Mouse (Mus musculus) forebrain, embryonic 10.5 days (tissue): ENCODE results near the gene Nckap5l. TPM values are rescaled to one million over a fixed set of nuclear protein-coding genes. Genes with fewer than 3 reads are reported as not detected.

ENCODE experiments used
- DNase-seq: peaks from one replicate; pipeline ENCODE4 v3.0.0-alpha.2; 2017; ENCODE audit warnings: low spot score; ENCODE audit errors: extremely low spot score
- H3K27ac ChIP-seq: fragments of 300-500 bp; sonication (generic); 2 replicates; pipeline ENCODE4 v1.5.1; 2016; ENCODE audit warnings: mild to moderate bottlenecking
- H3K27me3 ChIP-seq: fragments of 300-500 bp; sonication (generic); 2 replicates; pipeline ENCODE4 v1.6.1; 2016; ENCODE audit warnings: mild to moderate bottlenecking; ENCODE audit not compliant: poor library complexity, severe bottlenecking
- H3K36me3 ChIP-seq: fragments of 300-500 bp; sonication (generic); replicated peaks from 2 replicates; pipeline ENCODE4 v1.6.1; 2016; ENCODE audit warnings: mild to moderate bottlenecking, moderate library complexity
- H3K4me1 ChIP-seq: fragments of 300-500 bp; sonication (generic); 2 replicates; pipeline ENCODE4 v1.6.1; 2016
- H3K4me3 ChIP-seq: fragments of 300-500 bp; sonication (generic); 2 replicates; pipeline ENCODE4 v1.5.1; 2016; ENCODE audit warnings: mild to moderate bottlenecking, moderate library complexity
- H3K9me3 ChIP-seq: fragments of 300-500 bp; sonication (generic); 2 replicates; pipeline ENCODE4 v1.6.1; 2016; ENCODE audit warnings: mild to moderate bottlenecking, moderate library complexity
- WGBS: fragments of 180-500 bp; shearing (Covaris S2); methylation state at CpG from one replicate; pipeline ENCODE4 v1.1.7; 2016; 5-methylcytosine and 5-hydroxymethylcytosine counted together
- polyA plus RNA-seq: library from polyadenylated mRNA; unstranded; fragments of >200 nt; fragmentation: Nextera tagmentation; extraction: Ambion mirVana; gene quantifications from 2 replicates; pipeline ENCODE4 v1.2.1, GENCODE M21; 2016

Nckap5l gene
- polyA plus RNA-seq, 1 experiment from 2014 or later = 13.7 TPM

DNA sequence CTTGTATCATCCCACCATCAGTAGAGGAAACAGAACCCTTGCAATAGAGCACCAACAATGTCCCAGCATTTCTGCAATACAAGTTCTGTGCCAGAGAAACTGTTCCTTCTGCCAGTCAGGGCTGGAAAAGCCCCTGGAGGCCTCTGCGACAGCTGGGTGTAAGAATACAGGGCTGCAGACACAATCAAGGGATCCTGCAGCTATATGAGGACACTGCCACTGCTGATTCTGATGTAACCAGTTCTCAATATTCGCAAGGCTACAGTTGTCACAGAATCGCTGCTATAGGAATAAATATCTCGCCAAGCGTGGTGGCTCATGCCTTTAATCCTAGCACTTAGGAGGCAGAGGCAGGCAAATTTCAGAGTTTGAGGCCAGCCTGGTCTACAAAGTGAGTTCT lies 81.3 kb downstream of the Nckap5l start:
- Histone ChIP-seq H3K9me3 (peaks cover 9% of the 10 kb centered on the region; the same call in 1 of the 2 replicates), H3K27ac (no peak overlapping the region), H3K4me3 (no peak overlapping the region), H3K4me1 (no peaks in the 10 kb centered on the region), H3K36me3 (no peaks in the 10 kb centered on the region), H3K27me3 (peaks cover 8% of the 10 kb centered on the region)
- no peak for DNase-seq
- WGBS = 93% methylated on average over 5 of the region's 5 CpGs

DNA sequence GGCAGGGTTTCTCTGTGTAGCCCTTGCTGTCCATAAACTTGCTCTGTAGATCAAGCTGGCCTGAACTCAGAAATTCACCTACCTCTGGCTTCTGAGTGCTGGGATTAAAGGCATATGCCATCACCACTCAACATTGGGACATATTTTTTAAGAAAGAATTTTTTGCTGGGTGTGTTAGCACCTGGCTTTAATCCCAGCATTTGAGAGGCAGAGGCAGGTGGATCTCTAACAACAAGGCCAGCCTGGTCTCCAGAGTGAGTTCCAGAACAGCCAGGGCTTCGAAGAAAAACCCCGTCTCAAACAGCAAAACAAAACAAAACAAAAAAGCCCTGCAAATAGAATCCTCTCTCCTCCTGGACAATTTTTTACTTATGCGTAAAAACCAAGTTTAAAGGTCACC lies 82.0 kb downstream of the Nckap5l start:
- H3K27ac ChIP-seq = no peak overlapping the region
- no peak for DNase-seq
- no peaks in the 10 kb centered on the region for H3K36me3 ChIP-seq
- H3K4me3 ChIP-seq = no peak overlapping the region
- peaks cover 4% of the 10 kb centered on the region; the same call in 1 of the 2 replicates for H3K9me3 ChIP-seq
- WGBS = 90% methylated on average over 3 of the region's 3 CpGs
- H3K27me3 ChIP-seq = peaks cover 11% of the 10 kb centered on the region
- no peaks in the 10 kb centered on the region for H3K4me1 ChIP-seq

DNA sequence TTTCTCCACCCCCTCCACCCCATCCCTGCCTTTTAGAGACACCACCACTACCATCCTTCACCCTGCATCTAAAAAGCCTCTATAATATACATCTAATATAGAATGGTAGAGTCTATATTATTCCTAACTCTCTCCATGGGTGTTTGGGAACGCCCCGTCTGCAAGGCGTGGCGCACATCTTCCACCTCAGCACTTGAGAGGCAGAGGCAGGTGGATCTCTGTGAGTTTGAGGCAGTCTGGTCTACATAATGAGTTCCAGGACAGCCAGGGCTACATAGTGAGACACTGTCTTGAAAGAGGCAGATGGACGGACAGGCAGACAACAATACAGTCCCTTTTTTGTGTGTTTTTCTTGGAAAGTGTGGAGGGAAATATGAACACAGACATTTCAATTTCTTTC lies 82.5 kb downstream of the Nckap5l start:
- peaks cover 1% of the 10 kb centered on the region; the same call in 1 of the 2 replicates for H3K4me1 ChIP-seq
- no peak for DNase-seq
- no peak overlapping the region for H3K4me3 ChIP-seq
- WGBS = 93% methylated on average over 5 of the region's 5 CpGs
- H3K9me3 ChIP-seq = peaks cover 4% of the 10 kb centered on the region; the same call in 1 of the 2 replicates
- peaks cover 11% of the 10 kb centered on the region for H3K27me3 ChIP-seq
- H3K27ac ChIP-seq = no peak overlapping the region
- H3K36me3 ChIP-seq = no peaks in the 10 kb centered on the region

DNA sequence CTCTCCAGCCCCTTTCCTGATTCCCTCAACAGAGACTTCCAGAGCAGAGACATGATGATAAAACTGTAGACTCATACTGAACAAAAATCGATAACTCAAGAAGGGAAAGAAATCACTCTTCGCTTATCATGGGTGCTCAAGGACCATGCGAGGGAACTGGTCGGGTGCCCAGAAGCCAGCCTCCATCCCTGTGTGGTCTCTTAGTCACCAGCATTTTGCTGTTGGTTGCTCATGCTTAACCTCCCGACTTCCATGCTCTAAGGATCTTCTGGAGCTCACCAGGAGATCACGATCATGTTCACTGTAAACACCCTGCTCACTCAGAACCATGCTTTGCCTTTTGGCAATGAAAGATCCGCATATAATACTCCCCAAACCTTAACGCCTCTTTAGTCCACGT lies 84.8 kb downstream of the Nckap5l start:
- H3K9me3 ChIP-seq = no peaks in the 10 kb centered on the region
- H3K4me1 ChIP-seq = peaks cover 22% of the 10 kb centered on the region
- 85% methylated on average over 9 of the region's 9 CpGs for WGBS
- no peak for DNase-seq
- H3K27me3 ChIP-seq = peaks cover 17% of the 10 kb centered on the region
- H3K4me3 ChIP-seq = no peak overlapping the region
- H3K27ac ChIP-seq = no peak overlapping the region
- H3K36me3 ChIP-seq = no peaks in the 10 kb centered on the region

Other genes starting within 250 kb of the Nckap5l start
- gene Kcnh3, start 232.9 kb downstream of the Nckap5l start, polyA plus RNA-seq = 0.17 TPM in 1 of 2 replicates, not detected in the other
- gene Mcrs1, start 205.8 kb downstream of the Nckap5l start, polyA plus RNA-seq = 192 and 203 TPM in 2 replicates
- gene Prpf40b, start 162.7 kb downstream of the Nckap5l start, polyA plus RNA-seq = 60.7 and 62.2 TPM in 2 replicates
- gene Fam186b, start 161.9 kb downstream of the Nckap5l start, polyA plus RNA-seq = 0.11 and 0.17 TPM in 2 replicates
- gene Fmnl3, start 87.3 kb downstream of the Nckap5l start, polyA plus RNA-seq = 14.3 and 16.9 TPM in 2 replicates
- gene Tmbim6, start 64.9 kb downstream of the Nckap5l start, polyA plus RNA-seq = 267 and 272 TPM in 2 replicates
- 19.6 and 20.5 TPM in 2 replicates for gene Bcdin3d, start 17.0 kb upstream of the Nckap5l start, polyA plus RNA-seq
- gene Faim2, start 70.4 kb upstream of the Nckap5l start, polyA plus RNA-seq = 0.32 and 0.44 TPM in 2 replicates
- gene Aqp2, start 121.3 kb upstream of the Nckap5l start, polyA plus RNA-seq = not detected in 2 replicates
- gene Aqp5, start 133.0 kb upstream of the Nckap5l start, polyA plus RNA-seq = not detected in 2 replicates
- not detected in 2 replicates for gene Aqp6, start 143.7 kb upstream of the Nckap5l start, polyA plus RNA-seq
- gene Racgap1, start 193.9 kb upstream of the Nckap5l start, polyA plus RNA-seq = 193 and 201 TPM in 2 replicates
- 2.2 and 2.4 TPM in 2 replicates for gene Asic1, start 212.6 kb upstream of the Nckap5l start, polyA plus RNA-seq
- gene Smarcd1, start 244.4 kb upstream of the Nckap5l start, polyA plus RNA-seq = 91.5 TPM in 2 replicates
- not detected in 2 replicates for gene Gm17349, start 247.7 kb upstream of the Nckap5l start, polyA plus RNA-seq